Mouse (Mus musculus) G1E-ER4 (cell line): ENCODE results near the gene Olfr1156. TPM values are rescaled to one million over a fixed set of nuclear protein-coding genes. Genes with fewer than 3 reads are reported as not detected.

ENCODE experiments used
- GATA1 ChIP-seq: IDR thresholded peaks from one replicate; pipeline ENCODE4 v1.8.0; 2012; ENCODE audit warnings: low read length, inconsistent platforms
- polyA plus RNA-seq: library from polyadenylated mRNA; stranded (reverse); fragments of >175 nt; gene quantifications from 2 replicates; pipeline ENCODE4 v1.2.3, GENCODE M21; 2012

Gene Olfr1156
- not detected in 2 replicates for polyA plus RNA-seq

- TF ChIP-seq GATA1 = no peak
Observed at GRCm38 (mm10) chr2:87953000-87953399, at the start of gene Olfr1156. Gene Olfr1156, minus strand, starts transcription at chr2:87953100.

GRCm38 (mm10) chr2:87989813-87990212, 36.9 kb upstream of the Olfr1156 start, which contains the start of gene Olfr1158:
Gene Olfr1158, plus strand, starts transcription at chr2:87990113.
- TF ChIP-seq GATA1 = no peak

DNA sequence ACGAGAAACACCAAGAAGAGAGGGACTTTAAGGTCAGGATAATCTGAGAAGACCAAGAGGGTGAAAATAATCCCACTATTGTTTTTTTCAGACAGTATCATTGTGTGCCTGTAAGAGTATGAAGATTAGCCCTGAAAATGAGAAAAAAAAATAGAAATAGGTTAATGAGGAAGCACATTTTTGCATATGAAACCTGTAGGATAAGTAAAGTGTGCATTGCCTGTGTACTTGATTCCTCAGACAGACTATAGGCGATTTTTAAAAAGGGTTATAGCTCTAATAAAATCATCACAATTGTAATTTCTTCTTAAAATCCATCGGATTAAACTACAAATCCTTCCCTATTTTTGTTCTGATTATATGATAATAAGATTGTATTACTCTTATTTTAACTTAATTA, 21.7 kb upstream of the Olfr1156 start, which contains the start of gene Olfr74:
Gene Olfr74, minus strand, starts transcription at position 101 of the 400 bp plus-strand sequence.
- no peak for TF ChIP-seq GATA1

GRCm38 (mm10) chr2:87968199-87968598, 15.3 kb upstream of the Olfr1156 start, which contains the start of gene Olfr1157:
Gene Olfr1157, minus strand, starts transcription at chr2:87968299.
- TF ChIP-seq GATA1 = no peak

DNA sequence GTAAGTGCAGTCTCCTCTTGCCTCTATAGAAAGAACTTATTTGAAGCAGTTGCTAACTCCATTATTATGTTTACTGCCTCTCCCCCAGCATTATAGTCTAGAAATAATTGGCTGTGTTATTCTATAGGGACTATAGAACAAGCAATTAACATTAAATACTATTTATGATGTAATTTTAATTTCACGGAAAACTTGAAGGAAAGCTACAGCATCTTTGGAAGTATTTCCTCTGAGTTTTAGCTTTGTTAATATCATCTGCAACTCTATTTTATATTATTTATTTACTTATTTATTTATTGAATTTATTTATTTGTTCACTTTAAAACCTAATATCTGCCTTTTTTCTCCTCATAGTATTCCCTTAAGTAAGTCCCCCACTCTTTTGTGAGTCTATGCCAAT, 7.9 kb downstream of the Olfr1156 start, which contains the start of gene Olfr1155:
Gene Olfr1155, minus strand, starts transcription at position 101 of the 400 bp plus-strand sequence.
- no peak for TF ChIP-seq GATA1

GRCm38 (mm10) chr2:87905066-87905465, 47.8 kb downstream of the Olfr1156 start, which contains the start of gene Olfr1154:
Gene Olfr1154, minus strand, starts transcription at chr2:87905166.
- TF ChIP-seq GATA1 = no peak

Other genes with a start within 250 kb of the Olfr1156 start
- not detected in 2 replicates for gene Olfr1137, start 239.9 kb downstream of the Olfr1156 start, polyA plus RNA-seq
- gene Olfr1138, start 213.1 kb downstream of the Olfr1156 start, polyA plus RNA-seq = not detected in 2 replicates
- not detected in 2 replicates for gene Olfr1140, start 209.3 kb downstream of the Olfr1156 start, polyA plus RNA-seq
- not detected in 2 replicates for gene Olfr1141, start 199.1 kb downstream of the Olfr1156 start, polyA plus RNA-seq
- not detected in 2 replicates for gene Olfr152, start 173.6 kb downstream of the Olfr1156 start, polyA plus RNA-seq
- not detected in 2 replicates for gene Olfr1143, start 152.5 kb downstream of the Olfr1156 start, polyA plus RNA-seq
- not detected in 2 replicates for gene Olfr1145, start 143.3 kb downstream of the Olfr1156 start, polyA plus RNA-seq
- gene Olfr1148, start 122.6 kb downstream of the Olfr1156 start, polyA plus RNA-seq = not detected in 2 replicates
- gene Olfr1150-ps1, start 109.1 kb downstream of the Olfr1156 start, polyA plus RNA-seq = not detected in 2 replicates
- gene Olfr1151, start 97.2 kb downstream of the Olfr1156 start, polyA plus RNA-seq = not detected in 2 replicates
- not detected in 2 replicates for gene Olfr1152, start 86.6 kb downstream of the Olfr1156 start, polyA plus RNA-seq
- gene Olfr1153, start 58.1 kb downstream of the Olfr1156 start, polyA plus RNA-seq = not detected in 2 replicates
- not detected in 2 replicates for gene Olfr1154, start 47.9 kb downstream of the Olfr1156 start, polyA plus RNA-seq
- gene Olfr1155, start 8.0 kb downstream of the Olfr1156 start, polyA plus RNA-seq = not detected in 2 replicates
- gene Olfr1157, start 15.2 kb upstream of the Olfr1156 start, polyA plus RNA-seq = not detected in 2 replicates
- gene Olfr74, start 21.6 kb upstream of the Olfr1156 start, polyA plus RNA-seq = not detected in 2 replicates
- gene Olfr1158, start 37.0 kb upstream of the Olfr1156 start, polyA plus RNA-seq = not detected in 2 replicates
- not detected in 2 replicates for gene Olfr1160, start 55.2 kb upstream of the Olfr1156 start, polyA plus RNA-seq
- not detected in 2 replicates for gene Olfr1161, start 69.7 kb upstream of the Olfr1156 start, polyA plus RNA-seq
- not detected in 2 replicates for gene Olfr73, start 84.6 kb upstream of the Olfr1156 start, polyA plus RNA-seq
- not detected in 2 replicates for gene Olfr1162, start 98.0 kb upstream of the Olfr1156 start, polyA plus RNA-seq
- gene Olfr1163, start 118.7 kb upstream of the Olfr1156 start, polyA plus RNA-seq = not detected in 2 replicates
- not detected in 2 replicates for gene Olfr1164, start 140.9 kb upstream of the Olfr1156 start, polyA plus RNA-seq
- not detected in 2 replicates for gene Olfr1166, start 175.2 kb upstream of the Olfr1156 start, polyA plus RNA-seq
- not detected in 2 replicates for gene Olfr1167, start 202.1 kb upstream of the Olfr1156 start, polyA plus RNA-seq
- gene Olfr1168, start 228.8 kb upstream of the Olfr1156 start, polyA plus RNA-seq = not detected in 2 replicates